Mouse (Mus musculus) cerebellum, postnatal 36 days (tissue): ENCODE measurements at regions not wholly inside any gene's neighbourhood (a gene's known extent, or its start where the extent isn't known, plus 50 kb on each side); places are given as distances from the start of the nearest gene placed in this dataset.

Experiments
- DNase-seq, 2 experiments: peaks; one replicate each; pipeline ENCODE4 v3.0.0; 2021 to 2022; ENCODE audit warnings: mixed read lengths in 2 of 2

- DNase-seq, result no peak
Measured at GRCm38 (mm10) chr12:58901931-58902330, 109.9 kb downstream of the Sec23a start.

- DNase-seq, result no peak
Measured at GRCm38 (mm10) chr12:58875808-58876207, 136.0 kb downstream of the Sec23a start.

- DNase-seq, result no peak
Measured at GRCm38 (mm10) chr12:58872465-58872864, 139.4 kb downstream of the Sec23a start.

DNA sequence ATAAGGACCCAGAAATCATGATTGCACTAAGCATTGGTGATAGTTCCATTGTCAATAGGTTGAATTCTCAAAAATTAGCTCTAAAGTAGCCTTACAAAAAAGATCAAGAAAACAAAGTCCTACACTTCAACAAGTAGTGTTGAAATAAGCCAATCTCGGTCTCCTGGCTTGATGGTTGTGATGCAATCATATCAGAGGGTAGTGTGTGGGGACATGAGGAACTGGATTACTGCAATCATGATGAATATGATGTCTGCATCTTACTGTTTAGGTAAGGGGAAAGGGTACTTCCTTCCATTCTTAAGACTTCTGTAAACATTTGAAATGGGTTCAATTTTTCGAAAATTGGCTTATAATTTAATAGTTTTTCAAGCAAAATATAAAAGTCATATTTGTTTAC lies 155.3 kb downstream of the Sec23a start:
- DNase-seq, result no peak

DNA sequence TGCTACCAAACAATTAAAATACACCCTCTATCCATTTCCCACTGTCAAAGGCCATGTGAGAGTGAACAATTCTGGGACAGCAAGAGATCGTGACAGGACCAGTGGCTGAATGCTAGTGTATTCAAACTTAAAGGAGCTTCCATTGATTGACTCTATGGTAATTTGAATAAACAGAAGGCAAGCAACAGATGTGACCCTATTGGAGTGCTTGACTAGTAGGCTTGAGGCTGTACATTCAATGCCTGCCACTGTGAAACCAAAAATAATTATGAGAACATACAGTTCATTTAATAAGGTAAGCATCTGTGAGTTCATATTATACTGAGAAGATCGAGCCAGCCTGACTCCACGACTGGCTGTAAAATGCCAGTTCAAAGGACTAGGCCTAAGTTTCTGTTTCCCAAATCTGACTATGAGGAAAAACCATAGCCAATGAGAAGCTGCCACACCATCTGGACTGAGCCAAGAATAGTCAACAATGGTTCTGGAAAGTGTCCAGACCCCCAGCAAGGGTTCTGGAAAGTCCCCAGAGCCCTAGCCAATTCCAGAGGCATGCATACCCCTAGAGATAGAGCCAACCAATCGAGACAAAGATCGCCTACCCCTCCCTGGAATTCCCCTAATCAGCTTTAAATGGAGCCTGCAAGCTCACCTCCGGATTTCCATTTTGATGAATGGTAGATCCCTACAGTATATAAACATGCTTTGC lies 160.0 kb downstream of the Sec23a start:
- DNase-seq, result peak; percentile 18 to 30

DNA sequence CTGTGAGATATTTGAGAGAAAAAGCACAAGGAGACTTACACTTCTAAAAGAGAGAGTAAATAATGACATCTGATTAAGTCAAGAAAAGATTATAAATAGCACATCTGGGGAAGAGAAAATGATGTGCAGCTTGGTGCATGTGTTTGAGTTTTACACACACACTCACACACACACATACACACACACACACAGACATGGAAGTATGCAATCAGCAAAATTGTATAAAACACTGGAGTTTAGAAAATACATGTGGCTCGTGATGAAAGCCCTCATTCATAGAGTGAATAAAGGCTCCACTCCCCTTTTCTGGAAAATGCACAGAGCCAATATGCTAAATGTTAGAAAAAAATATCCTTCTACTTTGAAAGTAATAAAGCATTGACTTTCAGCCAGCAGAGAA lies 182.2 kb downstream of the Sec23a start:
- no peak for DNase-seq

DNA sequence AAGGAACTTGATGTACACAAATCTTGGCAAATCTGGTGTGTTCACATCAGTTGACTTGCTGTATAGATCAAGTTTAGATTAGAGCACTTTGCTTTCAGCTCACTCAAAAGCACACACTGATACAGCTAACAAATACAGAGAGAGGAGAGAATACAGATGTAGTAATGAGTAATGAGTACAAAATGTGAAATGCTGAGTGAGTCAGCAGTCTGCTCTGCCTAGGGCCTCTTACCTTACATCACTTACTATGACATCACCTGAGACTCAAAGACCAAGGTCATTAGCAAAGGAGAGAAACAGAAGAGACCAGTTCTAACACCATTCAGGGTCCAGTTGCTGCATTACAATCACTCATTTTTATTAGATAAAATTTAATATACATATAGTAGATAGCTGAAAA lies 184.0 kb downstream of the Sec23a start:
- DNase-seq, result no peak

- DNase-seq, result no peak
Measured at GRCm38 (mm10) chr12:58825139-58825921, 186.5 kb downstream of the Sec23a start.

- no peak for DNase-seq
Measured at GRCm38 (mm10) chr12:58822971-58823370, 188.8 kb downstream of the Sec23a start.

DNA sequence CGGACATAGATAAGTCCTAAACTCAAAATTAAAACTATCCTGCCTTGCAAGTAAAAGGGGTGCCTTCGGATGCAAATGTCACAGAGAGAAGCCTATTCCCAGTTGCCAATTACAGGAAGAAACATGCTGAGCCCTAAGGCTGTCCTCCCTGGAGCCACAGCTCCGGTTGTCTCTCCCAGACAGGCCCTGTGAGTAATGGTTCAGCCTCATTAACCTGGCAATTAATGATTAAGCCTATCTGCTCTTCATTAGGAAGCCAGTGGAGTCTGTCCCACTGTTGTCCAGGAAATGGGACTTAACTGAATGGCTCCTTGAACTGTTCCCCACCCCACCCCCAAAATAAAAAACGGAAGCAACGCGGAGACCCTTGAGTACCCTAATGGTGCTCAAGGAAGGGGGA lies 207.7 kb downstream of the Sec23a start:
- no peak for DNase-seq

- DNase-seq, result peak; percentile 31 to 37
Measured at GRCm38 (mm10) chr12:58802410-58802809, 209.4 kb downstream of the Sec23a start.
